Mouse (Mus musculus) liver, embryonic 14.5 days (tissue): ENCODE results near the gene 5730596B20Rik. TPM values are rescaled to one million over a fixed set of nuclear protein-coding genes. Genes with fewer than 3 reads are reported as not detected.

Experiments used
- ATAC-seq: fragments of 200-750 bp; cut with Nextera tagmentation; 2 replicates; pipeline ENCODE4 v1.8.0; 2017; ENCODE audit warnings: moderate number of reproducible peaks, mild to moderate bottlenecking, moderate library complexity; ENCODE audit not compliant: insufficient read depth
- DNase-seq, 3 experiments: peaks; one replicate each; pipeline ENCODE4 v3.0.0-alpha.2; 2012 to 2013; ENCODE audit warnings: low read depth in 3 of 3, low spot score in 3 of 3
- H3K27ac ChIP-seq: fragments of 300-500 bp; sonication (generic); 2 replicates; pipeline ENCODE4 v1.5.1; 2014; ENCODE audit warnings: moderate library complexity, mild to moderate bottlenecking, control low read depth, inconsistent platforms
- H3K27me3 ChIP-seq: fragments of 300-500 bp; sonication (generic); 2 replicates; pipeline ENCODE4 v1.6.1; 2014; ENCODE audit warnings: mild to moderate bottlenecking, low read length, moderate library complexity; ENCODE audit not compliant: control insufficient read depth, insufficient read depth
- H3K36me3 ChIP-seq: fragments of 300-500 bp; sonication (generic); replicated peaks from 2 replicates; pipeline ENCODE4 v1.6.1; 2014; ENCODE audit warnings: low read depth; ENCODE audit not compliant: control insufficient read depth, insufficient read depth
- H3K4me1 ChIP-seq, 2 experiments: fragments of 200-500 bp in 1 of 2; fragments of 300-500 bp in 1 of 2; sonication (generic) in 1 of 2; replicated peaks; 2 replicates each; pipeline ENCODE4 v1.6.1; 2012 to 2014; ENCODE audit warnings: antibody characterized with exemption in 1 of 2, inconsistent platforms in 1 of 2, low read length in 1 of 2; ENCODE audit not compliant: control insufficient read depth in 2 of 2, insufficient read depth in 2 of 2
- H3K4me2 ChIP-seq: fragments of 300-500 bp; sonication (generic); 2 replicates; pipeline ENCODE4 v1.6.1; 2014; ENCODE audit warnings: low read depth, mild to moderate bottlenecking, control low read depth, moderate library complexity
- H3K4me3 ChIP-seq, 2 experiments: fragments of 200-500 bp in 1 of 2; fragments of 300-500 bp in 1 of 2; sonication (generic) in 1 of 2; 2 replicates each; pipeline ENCODE4 v1.5.1; 2012 to 2014; ENCODE audit warnings: low read depth in 2 of 2, low read length in 2 of 2, mild to moderate bottlenecking in 2 of 2, control low read depth in 1 of 2, inconsistent platforms in 1 of 2, moderate library complexity in 1 of 2; ENCODE audit not compliant: insufficient read depth in 1 of 2
- H3K9ac ChIP-seq: fragments of 300-500 bp; sonication (generic); replicated peaks from 2 replicates; pipeline ENCODE4 v1.6.1; 2014; ENCODE audit warnings: mild to moderate bottlenecking, control low read depth, moderate library complexity
- H3K9me3 ChIP-seq: fragments of 300-500 bp; sonication (generic); 2 replicates; pipeline ENCODE4 v1.6.1; 2016; ENCODE audit warnings: low read length, mixed read lengths; ENCODE audit not compliant: control insufficient read depth
- CTCF ChIP-seq: IDR thresholded peaks from 2 replicates; pipeline ENCODE4 v1.5.1; 2016; ENCODE audit warnings: antibody characterized with exemption, low read depth, control low read depth
- EP300 ChIP-seq: IDR thresholded peaks from 2 replicates; pipeline ENCODE4 v1.6.1; 2016; ENCODE audit warnings: antibody characterized with exemption, low read depth
- WGBS: fragments of 180-500 bp; shearing (Covaris S2); extraction: QIAGEN DNeasy Blood & Tissue Kit; methylation state at CpG from one replicate; pipeline ENCODE4 v1.1.7; 2014; ENCODE audit not compliant: insufficient replicate concordance; 5-methylcytosine and 5-hydroxymethylcytosine counted together
- polyA plus RNA-seq, 2 experiments: library from polyadenylated mRNA; depleted of rRNA in 1 of 2; stranded (reverse) in 1 of 2; unstranded in 1 of 2; fragments of >200 nt; fragmentation: Nextera tagmentation in 1 of 2; extraction: Ambion mirVana in 1 of 2; gene quantifications; 2 replicates each; pipeline versions ENCODE4 v1.2.1 to v1.2.3; 2012 to 2014

The 5730596B20Rik gene
- polyA plus RNA-seq, 2 experiments: 0.03 to 0.04 TPM

- Histone ChIP-seq H3K27me3 (peaks cover 99% of the 10 kb centered on the region), H3K36me3 (no peaks in the 10 kb centered on the region), H3K4me1 (no peaks in the 10 kb centered on the region), H3K27ac (no peak overlapping the region), H3K4me2 (no peak overlapping the region), H3K9me3 (no peaks in the 10 kb centered on the region), H3K9ac (no peak overlapping the region), H3K4me3 (no peak overlapping the region)
- no peak for ATAC-seq
- TF ChIP-seq CTCF (no peak), EP300 (no peak)
- WGBS: 20% methylated on average over 5 of the region's 5 CpGs
- no peak for DNase-seq
These were observed 37.0 kb downstream of the 5730596B20Rik start for GRCm38 (mm10) chr6:52214271-52214670.

DNA sequence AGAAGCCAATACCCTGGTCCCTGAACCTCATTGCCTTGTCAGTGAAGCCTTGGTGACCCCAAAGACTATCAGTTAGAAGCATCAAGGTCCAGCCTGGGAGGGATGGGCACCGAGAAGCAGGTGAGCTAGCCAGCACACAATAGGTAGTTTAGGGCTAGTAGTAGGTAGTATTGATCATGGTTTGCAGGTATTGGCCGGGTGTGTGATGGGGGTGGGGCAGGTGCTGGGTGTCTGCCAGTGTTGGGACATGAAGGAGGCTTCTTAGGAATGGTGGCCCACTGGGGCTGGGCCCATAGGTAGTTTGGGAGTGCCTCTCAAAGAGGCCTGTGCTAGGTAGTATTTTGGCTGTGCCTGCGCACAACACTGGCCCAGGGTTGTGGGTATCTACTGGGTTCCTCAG, 37.8 kb downstream of the 5730596B20Rik start:
- 32% methylated on average over 3 of the region's 3 CpGs for WGBS
- ATAC-seq: no peak
- Histone ChIP-seq H3K9ac (no peak overlapping the region), H3K27me3 (peaks cover 99% of the 10 kb centered on the region), H3K27ac (no peak overlapping the region), H3K4me1 (no peaks in the 10 kb centered on the region), H3K4me3 (no peak overlapping the region), H3K9me3 (no peaks in the 10 kb centered on the region), H3K4me2 (no peak overlapping the region), H3K36me3 (no peaks in the 10 kb centered on the region)
- no peak for TF ChIP-seq EP300
- no peak for TF ChIP-seq CTCF
- DNase-seq: no peak

- no peaks in the 10 kb centered on the region for H3K4me1 ChIP-seq
- DNase-seq: no peak
- no peak overlapping the region for H3K4me2 ChIP-seq
- H3K9me3 ChIP-seq: no peaks in the 10 kb centered on the region
- TF ChIP-seq EP300 (no peak), CTCF (no peak)
- H3K27me3 ChIP-seq: peaks cover 100% of the 10 kb centered on the region
- H3K36me3 ChIP-seq: no peaks in the 10 kb centered on the region
- no peak for ATAC-seq
- no peak overlapping the region for H3K27ac ChIP-seq
- H3K9ac ChIP-seq: no peak overlapping the region
- 3% methylated on average over 30 of the region's 30 CpGs for WGBS
- H3K4me3 ChIP-seq: no peak overlapping the region
These were observed 38.7 kb downstream of the 5730596B20Rik start for GRCm38 (mm10) chr6:52215771-52216535.

- no peaks in the 10 kb centered on the region for H3K4me1 ChIP-seq
- no peak overlapping the region for H3K27ac ChIP-seq
- H3K36me3 ChIP-seq: no peaks in the 10 kb centered on the region
- ATAC-seq: no peak
- peak overlapping the region in 1 of 2 experiments; percentile 12; a peak in 1 of 4 replicates for H3K4me3 ChIP-seq
- peak overlapping the region; percentile 31 for H3K4me2 ChIP-seq
- 2% methylated on average over 60 of the region's 60 CpGs for WGBS
- peaks cover 100% of the 10 kb centered on the region for H3K27me3 ChIP-seq
- no peak for DNase-seq
- H3K9me3 ChIP-seq: no peaks in the 10 kb centered on the region
- TF ChIP-seq CTCF: no peak
- no peak for TF ChIP-seq EP300
- no peak overlapping the region for H3K9ac ChIP-seq
These were observed 39.6 kb downstream of the 5730596B20Rik start for GRCm38 (mm10) chr6:52216691-52217458.

GRCm38 (mm10) chr6:52217459-52217768, 40.1 kb downstream of the 5730596B20Rik start:
- no peak for TF ChIP-seq CTCF
- no peak for TF ChIP-seq EP300

More at GRCm38 (mm10) chr6:52217459-52217768, 40.1 kb downstream of the 5730596B20Rik start:
- Histone ChIP-seq H3K27me3 (peaks cover 100% of the 10 kb centered on the region), H3K4me3 (peak overlapping the region in 1 of 2 experiments; percentile 12; a peak in 2 of 4 replicates), H3K9ac (no peak overlapping the region), H3K4me1 (no peaks in the 10 kb centered on the region), H3K9me3 (no peaks in the 10 kb centered on the region), H3K36me3 (no peaks in the 10 kb centered on the region), H3K4me2 (peak overlapping the region; percentile 31), H3K27ac (no peak overlapping the region)
- DNase-seq (no peak), ATAC-seq (no peak)
- under 1% methylated on average over 25 of the region's 25 CpGs for WGBS
